Mouse (Mus musculus) bone marrow, adult 2 months (tissue): ENCODE data around the gene Evc.

Experiments used
- CTCF ChIP-seq: fragments of 200-500 bp; IDR thresholded peaks from 2 replicates; pipeline ENCODE4 v1.5.1; 2011; ENCODE audit warnings: low read length, control low read depth; ENCODE audit not compliant: control insufficient read depth, insufficient read depth
- POLR2A ChIP-seq: fragments of 200-500 bp; IDR thresholded peaks from 2 replicates; pipeline ENCODE4 v1.6.1; 2011; ENCODE audit warnings: low read depth, mild to moderate bottlenecking, control low read depth, low read length, borderline replicate concordance; ENCODE audit not compliant: control insufficient read depth

DNA sequence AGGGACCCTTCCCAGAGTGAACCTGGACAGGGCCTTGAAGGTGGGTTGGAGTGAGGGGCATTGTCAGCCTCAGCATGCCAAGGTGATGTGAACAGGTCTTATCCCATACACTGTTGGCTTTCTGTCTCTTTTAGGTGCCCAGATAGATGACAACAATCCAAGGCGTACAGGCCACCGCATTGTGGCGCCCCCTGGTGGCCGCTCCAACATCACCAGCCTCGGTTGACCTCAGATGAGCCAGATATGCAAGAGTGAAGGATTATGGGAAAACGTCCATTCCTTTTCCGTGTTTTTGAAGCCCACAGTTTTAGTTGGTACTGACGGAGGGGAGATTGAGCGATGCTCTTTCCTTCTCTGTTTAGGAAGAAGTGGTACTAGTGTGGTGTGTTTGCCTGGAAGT, 45.7 kb downstream of the Evc start:
- peak; percentile 53 for TF ChIP-seq CTCF
- no peak for TF ChIP-seq POLR2A
